Mouse (Mus musculus) lung, postnatal 36 days (tissue): ENCODE data around the gene Unc5cl.
A peak's percentile ranks its signal among the peaks of the same experiment; 100 is the strongest.

Source experiments
- DNase-seq: peaks from one replicate; pipeline ENCODE4 v3.0.0; 2022; ENCODE audit warnings: mixed read lengths

Gene Unc5cl

GRCm38 (mm10) chr17:48432158-48432980 is 22.3 kb upstream of the Unc5cl start, which contains the start of gene Apobec2:
Gene Apobec2, minus strand, starts transcription at chr17:48432930.
- no peak for DNase-seq

- DNase-seq = no peak
Observed at GRCm38 (mm10) chr17:48433006-48433655, 21.6 kb upstream of the Unc5cl start.

DNA sequence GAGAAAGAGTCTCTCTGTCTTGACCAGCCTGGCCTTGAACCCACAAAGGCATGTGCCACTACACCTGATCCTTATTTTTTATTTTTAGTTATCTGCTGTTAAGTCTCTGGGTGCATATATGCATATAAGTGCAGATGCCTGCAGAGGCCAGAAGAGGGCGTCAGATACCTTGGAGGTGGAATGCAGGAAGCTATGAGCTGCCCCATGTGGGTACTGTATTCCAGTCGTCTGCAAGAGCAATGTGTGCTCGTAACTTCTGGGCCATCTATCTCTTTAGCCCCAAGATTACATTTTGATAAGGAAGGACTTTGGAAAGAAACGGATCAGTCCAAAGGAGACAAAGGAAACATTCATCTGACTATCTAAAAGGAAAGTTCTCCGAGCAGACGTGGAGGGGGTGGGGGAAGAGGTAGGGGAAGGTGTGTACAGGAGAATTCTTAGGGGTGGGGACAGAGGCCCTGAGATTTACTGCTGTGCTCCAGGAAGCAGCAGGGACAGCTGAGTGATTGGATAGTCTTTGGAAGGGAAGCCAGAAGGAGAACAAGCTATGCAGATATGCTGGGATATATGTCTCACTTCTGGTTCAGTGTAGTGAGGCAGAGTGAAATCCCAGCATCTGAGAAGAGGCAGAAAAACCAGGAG is 20.9 kb upstream of the Unc5cl start:
- DNase-seq = no peak

DNA sequence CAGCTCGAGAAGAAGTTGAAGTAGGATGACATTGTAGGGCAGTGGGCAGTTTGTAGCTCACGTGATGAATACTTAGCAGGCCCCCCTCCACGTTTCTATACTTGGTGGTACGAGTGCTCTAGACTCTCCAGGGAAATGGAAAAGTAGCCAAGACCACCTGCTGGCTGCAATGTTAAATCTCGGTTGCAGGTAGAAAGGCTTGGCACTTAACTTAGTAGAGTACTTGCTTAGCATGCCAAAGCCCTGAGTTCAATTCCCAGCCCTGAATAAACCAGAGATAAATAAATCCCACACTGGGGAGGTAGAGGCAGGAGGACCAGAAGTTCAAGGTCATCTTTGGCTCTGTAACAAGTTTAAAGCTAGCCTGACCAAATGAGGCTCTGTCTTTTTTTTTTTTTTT is 20.2 kb upstream of the Unc5cl start:
- no peak for DNase-seq

GRCm38 (mm10) chr17:48436487-48436886 is 18.2 kb upstream of the Unc5cl start:
- no peak for DNase-seq

GRCm38 (mm10) chr17:48437421-48437911 is 17.2 kb upstream of the Unc5cl start:
- peak; percentile 40 for DNase-seq

DNA sequence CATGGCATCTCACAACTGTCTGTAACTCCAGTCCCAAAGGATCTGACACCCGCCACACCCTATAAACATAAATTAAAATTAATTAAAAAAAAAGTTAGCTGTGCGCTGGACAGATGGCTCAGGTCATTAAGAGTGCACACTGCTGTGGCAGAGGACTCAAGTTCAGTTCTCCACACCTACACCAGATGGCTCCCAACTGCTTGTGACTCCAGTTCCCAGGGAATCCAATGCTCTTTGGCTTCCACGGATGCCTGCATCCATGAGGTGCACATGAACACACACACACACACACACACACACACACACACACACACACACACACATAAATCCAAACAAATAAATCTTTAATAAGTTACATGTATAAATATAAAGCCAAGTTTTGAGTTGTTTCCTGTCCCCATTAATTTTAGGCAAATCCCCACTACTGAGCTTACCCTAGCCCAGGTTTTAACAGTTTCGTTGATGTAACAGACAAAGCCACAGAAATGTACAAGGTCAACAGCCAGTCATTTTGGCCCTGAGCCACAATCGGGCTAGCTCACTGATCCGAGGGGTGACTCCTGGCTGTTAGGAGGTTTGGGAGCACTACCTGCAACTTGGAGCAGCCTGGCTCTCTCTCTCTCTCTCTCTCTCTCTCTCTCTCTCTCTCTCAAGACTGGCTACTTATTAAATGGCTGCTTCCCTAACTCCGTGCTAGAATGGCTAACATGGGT is 11.8 kb upstream of the Unc5cl start:
- DNase-seq = no peak

DNA sequence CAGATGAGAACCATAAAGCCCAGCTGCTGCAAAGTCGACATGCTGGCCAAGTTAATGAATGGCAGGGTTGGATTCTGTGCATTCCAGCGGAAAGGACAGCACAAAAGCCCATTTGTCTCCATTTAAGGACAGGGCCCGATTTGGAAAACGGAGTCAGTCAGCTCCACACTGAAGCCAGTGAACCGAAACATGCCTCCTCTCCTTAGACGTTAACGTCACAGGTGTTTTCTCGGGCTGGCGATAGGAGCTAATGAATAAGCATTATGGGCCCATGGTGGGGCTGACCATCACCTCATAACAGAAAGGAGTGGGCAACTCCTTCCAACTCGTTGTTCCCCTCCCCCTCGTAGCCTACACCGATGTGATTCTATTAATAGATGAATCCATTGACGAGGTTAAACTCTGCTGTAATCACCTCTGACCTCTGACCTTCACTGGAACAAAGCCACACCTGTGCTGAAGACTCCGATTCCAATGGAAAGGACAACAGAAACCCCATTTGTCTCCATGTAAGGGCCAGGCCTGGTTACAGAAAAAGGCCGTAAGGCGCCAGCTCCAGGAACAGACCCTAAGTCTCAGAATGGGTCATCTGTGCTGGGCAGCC is 11.1 kb upstream of the Unc5cl start:
- no peak for DNase-seq

- DNase-seq = no peak
Observed at GRCm38 (mm10) chr17:48447675-48448074, 7.0 kb upstream of the Unc5cl start.

DNA sequence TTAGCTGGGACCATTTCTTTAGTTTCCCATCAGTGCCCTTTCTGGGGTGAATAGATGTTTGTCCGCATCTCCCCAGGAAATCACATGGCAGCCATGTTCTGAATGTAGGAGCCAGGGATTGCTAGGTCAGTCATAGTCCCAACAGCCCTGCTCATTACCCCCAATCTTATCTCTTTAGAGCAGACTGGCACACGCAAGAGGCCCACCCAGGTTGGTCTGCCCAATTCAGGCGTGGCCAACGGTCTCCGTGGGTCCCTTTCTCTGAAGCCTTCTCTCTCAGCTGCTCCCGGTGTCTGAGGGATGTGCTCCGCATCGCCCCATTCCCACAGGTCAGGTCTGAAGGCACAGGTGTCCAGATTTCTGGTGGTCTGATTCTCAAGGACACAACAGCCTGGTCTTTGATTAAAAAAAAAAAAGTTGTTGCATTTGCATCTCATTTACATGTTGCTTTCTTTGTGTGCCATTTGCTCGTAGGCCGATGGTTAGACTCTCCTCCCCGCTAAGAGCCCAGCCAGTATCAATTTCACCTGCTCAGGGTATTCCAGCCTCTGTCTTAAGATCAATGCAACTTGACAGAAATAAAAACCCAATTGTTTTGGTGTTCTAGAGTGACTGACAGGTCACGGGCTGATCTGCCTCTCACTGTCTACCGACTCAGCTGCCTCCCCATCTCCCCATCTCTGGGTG is 3.9 kb upstream of the Unc5cl start:
- no peak for DNase-seq

GRCm38 (mm10) chr17:48451353-48451675 is 3.4 kb upstream of the Unc5cl start, which contains the start of gene Tspo2:
Gene Tspo2, minus strand, starts transcription at chr17:48451522.
- DNase-seq = no peak

DNA sequence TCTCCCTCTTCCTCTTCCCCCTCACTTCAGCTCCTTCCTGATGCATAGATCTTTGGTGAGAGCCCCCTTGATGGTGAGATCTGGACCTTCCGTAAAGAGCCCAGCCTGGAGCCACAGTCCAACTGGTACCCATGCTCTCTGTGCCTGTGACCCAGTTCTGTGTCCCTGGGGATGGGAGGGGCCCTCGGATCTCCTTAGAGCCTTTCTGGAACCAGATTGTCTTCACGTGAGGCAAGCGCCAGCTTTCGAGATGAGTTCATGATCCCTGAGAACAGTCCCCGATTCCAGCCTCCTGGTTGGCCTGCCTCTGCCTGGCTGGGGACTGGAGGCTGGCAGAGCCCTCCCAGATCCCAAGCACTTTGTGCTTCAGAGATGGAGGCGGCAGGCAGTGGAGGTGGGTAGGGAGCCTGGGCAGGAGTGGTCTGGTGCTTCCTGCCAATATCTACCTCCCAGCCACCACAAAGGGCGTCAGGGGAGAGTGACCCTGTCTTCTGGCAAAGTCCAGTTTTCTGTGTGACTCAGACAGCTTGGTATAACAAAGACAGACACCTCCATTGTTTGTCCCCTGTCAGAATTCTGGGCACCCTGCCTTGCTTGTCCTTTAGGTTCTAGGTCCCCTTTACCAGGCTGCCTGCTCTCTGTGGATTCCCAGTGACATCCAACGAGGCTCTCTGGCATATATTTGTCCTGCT is 2.8 kb upstream of the Unc5cl start:
- no peak for DNase-seq

DNA sequence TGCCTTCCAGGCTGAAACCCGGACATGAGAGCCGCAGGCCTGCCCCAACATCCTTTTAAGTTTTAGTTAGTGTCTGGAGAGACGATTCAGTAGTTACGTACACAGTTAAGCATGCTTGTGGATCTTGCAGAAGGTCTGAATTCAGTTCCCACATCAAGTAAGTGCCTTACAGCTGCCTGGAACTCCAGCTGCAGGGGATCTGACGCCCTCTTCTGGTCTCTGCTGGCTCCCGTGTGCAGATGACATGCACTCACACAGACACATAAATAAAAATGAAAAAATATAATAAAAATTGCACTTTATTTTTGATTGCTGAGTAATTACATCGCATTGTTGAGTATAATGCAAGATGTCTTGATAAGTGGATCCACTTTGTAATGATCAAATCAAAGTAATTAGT is 1.2 kb upstream of the Unc5cl start:
- DNase-seq = no peak

DNA sequence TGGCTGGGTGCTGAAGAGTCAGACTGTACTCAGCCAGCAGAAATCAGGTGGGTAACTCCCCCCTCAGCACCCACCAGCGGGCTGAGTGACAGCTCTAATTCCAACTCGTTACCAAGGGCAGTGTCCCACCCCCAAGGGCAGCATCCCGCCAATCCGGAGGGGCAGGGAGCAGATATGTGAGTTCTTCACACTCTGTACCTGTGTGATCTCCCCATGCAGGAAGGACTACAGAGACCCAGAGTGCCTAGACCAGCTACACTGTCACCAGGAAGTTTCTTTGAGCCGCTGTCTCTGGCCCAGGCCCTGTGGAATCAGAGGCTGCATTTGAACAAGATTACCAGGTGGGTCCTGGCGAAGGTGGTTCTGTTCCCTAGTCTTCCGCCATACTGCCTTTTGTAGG is 511 bp upstream of the Unc5cl start:
- DNase-seq = no peak

DNA sequence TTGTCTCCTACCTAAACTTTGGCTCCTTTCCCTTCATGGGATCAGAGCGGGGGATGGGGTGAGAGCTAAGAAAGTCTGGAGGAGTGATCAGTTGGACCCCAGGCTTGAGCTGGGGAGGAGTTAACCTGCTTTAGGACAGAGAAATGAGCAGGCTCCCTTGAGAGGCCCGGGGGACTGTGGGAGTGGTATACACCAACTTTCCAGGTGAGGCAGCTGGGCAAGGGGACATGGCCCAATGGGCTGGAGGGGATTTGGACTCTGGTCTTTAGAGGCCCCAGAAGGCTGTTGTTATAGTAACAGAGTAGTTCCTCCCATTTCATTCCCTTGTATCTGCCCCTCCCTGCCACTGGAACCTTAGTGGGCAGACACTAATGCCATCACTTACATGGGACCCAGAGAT is 1.3 kb downstream of the Unc5cl start:
- DNase-seq = no peak

DNA sequence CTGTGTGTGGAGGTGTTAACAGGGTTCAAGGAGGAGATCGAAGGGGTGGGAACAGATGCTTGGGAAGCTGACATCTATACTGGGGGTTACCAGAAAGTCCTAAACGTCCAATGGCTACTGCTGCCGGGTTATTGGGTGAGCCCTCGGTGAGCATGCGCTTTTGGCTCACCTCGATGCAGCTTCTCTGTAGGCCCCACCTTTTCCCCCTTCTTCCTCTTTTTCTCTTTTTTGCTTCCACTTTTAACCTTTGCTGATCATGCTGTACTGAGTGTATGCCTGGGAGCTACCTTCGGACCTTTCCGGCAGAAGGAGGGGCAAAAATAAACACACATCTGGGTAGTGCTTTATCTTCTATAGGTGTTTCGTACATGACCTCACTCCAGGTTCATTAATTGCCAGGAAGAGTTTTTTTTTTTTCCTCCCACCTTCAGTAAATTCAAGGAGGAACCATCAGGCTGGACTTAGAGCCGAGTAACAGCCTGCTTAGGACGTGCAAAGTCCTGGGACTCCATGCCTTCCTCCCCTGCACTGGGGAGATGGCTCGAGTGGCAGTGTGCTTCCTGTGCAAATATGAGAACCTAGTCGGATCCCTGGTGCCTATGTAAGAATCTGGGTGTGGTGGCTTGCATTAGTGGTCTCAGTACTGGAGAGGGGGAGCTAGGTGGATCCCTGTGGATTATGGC is 3.4 kb downstream of the Unc5cl start:
- no peak for DNase-seq

DNA sequence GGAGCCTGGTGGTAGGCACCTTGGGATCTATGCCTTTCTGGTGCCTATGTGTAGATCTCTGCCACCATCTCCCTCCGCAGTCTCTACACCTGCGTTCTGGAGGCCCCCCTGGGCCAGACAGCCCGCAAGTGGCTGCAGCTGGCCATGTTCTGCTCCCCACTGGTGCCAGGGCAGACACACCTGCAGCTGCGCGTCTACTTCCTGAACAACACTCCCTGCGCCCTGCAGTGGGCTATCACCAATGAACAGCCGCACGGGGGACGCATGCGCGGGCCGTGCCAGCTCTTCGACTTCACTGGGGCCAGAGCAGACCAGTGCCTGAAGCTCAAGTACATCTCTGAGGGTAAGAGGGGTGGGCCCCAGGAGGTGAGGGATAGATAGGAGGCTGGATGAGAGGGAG is 7.4 kb downstream of the Unc5cl start:
- peak; percentile 8 for DNase-seq

DNA sequence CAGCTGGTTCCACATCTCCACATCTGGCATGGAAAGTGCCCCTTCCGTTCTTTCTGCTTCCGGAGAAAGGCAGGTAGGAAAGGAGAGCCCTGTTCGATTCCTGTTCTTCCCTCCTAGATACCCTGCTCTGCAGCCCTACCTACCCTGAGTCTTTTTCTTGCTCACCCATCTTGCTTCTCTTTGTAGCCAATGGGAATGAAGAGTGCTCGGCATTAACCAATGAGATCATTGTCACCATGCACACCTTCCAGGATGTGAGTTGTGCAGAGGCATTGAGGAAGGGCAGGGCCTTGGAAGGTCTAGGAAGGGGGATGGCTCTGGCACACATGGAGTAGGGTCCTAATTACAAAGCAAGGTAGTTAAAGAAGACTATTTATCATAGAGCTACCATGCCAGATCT is 8.7 kb downstream of the Unc5cl start:
- DNase-seq = no peak

DNA sequence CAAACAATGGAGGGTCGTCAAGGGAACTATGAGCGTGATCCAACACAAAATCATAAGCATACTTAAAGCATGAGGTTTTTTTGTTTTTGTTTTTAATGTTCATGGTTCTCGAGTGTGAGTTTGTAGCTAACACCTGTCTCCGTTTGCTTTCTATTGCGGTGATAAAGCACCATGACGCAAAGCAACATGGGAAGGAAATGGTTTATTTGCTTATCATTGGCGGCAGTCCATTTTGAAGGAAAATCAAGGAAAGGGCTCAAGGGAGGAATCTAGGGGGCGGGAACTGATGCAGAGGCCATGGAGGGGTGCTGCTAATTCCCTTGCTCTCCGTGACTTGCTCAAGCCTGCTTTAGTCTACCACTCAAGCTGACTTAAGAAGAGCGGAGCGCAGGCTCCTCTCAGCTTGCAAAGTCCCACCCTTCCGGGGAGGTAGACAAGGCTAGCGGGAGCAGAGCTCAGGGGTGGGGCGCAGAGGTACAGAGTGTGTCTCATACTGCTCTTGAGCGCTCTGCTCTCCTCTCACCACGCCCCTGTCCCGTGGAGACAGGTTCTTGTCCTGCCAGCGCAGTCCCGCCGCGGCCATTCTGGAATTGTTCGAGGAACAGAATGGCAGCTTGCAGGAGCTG is 12.2 kb downstream of the Unc5cl start:
- peak; percentile 18 for DNase-seq
